Mouse (Mus musculus) bone marrow, adult 2 months (tissue): ENCODE results near the gene F830045P16Rik. TPM values are rescaled to one million over a fixed set of nuclear protein-coding genes. Genes with fewer than 3 reads are reported as not detected.

Experiments used
- H3K27ac ChIP-seq: fragments of 200-500 bp; 2 replicates; pipeline ENCODE4 v1.5.1; 2012; ENCODE audit warnings: low read depth, mild to moderate bottlenecking, control low read depth, inconsistent platforms, low read length; ENCODE audit not compliant: control insufficient read depth, poor library complexity, insufficient read depth
- H3K4me1 ChIP-seq: fragments of 200-500 bp; 2 replicates; pipeline ENCODE4 v1.6.1; 2011; ENCODE audit warnings: low read length; ENCODE audit not compliant: control insufficient read depth, insufficient read depth
- H3K4me3 ChIP-seq: fragments of 200-500 bp; replicated peaks from 2 replicates; pipeline ENCODE3; 2011; ENCODE audit warnings: mild to moderate bottlenecking, low read depth, low read length, control low read depth; ENCODE audit not compliant: control insufficient read depth
- CTCF ChIP-seq: fragments of 200-500 bp; IDR thresholded peaks from 2 replicates; pipeline ENCODE4 v1.5.1; 2011; ENCODE audit warnings: low read length, control low read depth; ENCODE audit not compliant: control insufficient read depth, insufficient read depth
- POLR2A ChIP-seq: fragments of 200-500 bp; IDR thresholded peaks from 2 replicates; pipeline ENCODE4 v1.6.1; 2011; ENCODE audit warnings: low read depth, mild to moderate bottlenecking, control low read depth, low read length, borderline replicate concordance; ENCODE audit not compliant: control insufficient read depth
- WGBS: fragments of 180-500 bp; shearing (Covaris S2); methylation state at CpG from one replicate; pipeline ENCODE4 v1.1.7; 2018; 5-methylcytosine and 5-hydroxymethylcytosine counted together
- polyA plus RNA-seq: library from polyadenylated mRNA; stranded (reverse); fragments of >200 nt; gene quantifications from 2 replicates; pipeline ENCODE4 v1.2.4, GENCODE M21; 2011; ENCODE audit warnings: low replicate concordance; ENCODE audit not compliant: missing spikeins, insufficient read depth, insufficient read length

Gene F830045P16Rik
- polyA plus RNA-seq, 1 experiment, result not detected

DNA sequence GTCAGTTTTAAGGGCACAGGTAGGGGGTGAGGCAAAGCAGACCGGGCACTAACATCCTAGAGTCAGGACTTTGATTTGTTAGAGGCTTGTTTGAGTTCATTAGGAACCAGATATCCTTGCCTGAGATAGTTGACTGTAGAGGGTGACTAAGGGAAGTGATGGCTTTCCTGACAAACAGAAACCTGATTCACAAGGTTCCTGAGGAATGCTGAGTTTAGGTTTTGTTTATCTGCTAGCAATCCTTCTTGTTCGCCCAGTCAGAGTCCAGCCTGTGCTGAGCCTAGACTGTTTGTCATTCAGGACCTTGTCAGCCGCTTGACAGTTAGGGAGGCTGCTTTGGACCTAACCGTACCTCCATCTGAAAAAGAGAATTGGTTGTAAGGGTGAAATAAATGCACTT, 2.8 kb upstream of the F830045P16Rik start:
- Histone ChIP-seq H3K4me3 (no peak overlapping the region), H3K4me1 (no peaks in the 10 kb centered on the region), H3K27ac (no peak overlapping the region)
- 72% methylated on average over 4 of the region's 4 CpGs for WGBS
- TF ChIP-seq CTCF (no peak), POLR2A (no peak)

DNA sequence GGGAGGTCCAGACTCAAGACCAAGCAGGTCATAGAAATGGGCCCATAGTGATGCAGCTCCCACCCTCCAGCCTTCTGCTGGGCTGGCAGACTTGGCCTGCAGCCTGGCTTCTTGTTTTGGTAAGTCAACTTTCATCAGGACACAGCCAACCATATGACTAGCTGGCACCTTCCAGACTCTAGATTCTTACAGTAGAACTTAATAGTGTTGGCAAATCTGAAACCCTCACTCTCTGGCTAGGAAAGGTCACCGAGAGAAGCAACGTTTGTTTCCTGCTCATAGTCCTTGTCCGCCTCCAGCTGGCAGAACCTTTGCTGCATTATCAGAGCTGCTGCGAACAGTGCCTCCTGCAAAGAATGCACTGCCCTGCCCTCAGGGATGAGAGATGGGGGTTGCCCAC, 1.5 kb upstream of the F830045P16Rik start:
- TF ChIP-seq CTCF, result no peak
- TF ChIP-seq POLR2A, result no peak
- no peaks in the 10 kb centered on the region for H3K4me1 ChIP-seq
- H3K4me3 ChIP-seq, result no peak overlapping the region
- no peak overlapping the region for H3K27ac ChIP-seq
- WGBS, result 82% methylated on average over 4 of the region's 4 CpGs

DNA sequence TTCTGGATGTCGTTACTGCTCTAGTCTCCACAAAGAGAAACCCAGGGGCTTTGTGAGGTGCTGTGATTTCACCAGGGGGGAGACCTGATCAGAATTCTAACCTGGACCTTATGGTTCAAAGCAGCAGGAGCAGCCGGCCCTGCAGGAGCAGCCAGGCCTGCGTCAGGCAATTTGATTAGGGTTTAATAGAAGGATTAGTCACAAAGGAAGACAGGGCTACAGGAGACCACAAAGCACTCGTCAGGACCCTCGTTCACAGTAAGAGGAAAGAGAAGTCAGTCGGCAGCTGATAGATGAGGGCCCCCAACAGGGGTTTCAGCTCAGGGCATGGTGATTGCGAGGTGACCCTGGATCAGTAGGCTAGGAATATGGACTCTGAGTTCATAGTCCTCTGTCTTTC, 958 bp upstream of the F830045P16Rik start:
- WGBS, result 63% methylated on average over 7 of the region's 7 CpGs
- no peaks in the 10 kb centered on the region for H3K4me1 ChIP-seq
- H3K27ac ChIP-seq, result no peak overlapping the region
- TF ChIP-seq POLR2A (no peak), CTCF (no peak)
- H3K4me3 ChIP-seq, result no peak overlapping the region

DNA sequence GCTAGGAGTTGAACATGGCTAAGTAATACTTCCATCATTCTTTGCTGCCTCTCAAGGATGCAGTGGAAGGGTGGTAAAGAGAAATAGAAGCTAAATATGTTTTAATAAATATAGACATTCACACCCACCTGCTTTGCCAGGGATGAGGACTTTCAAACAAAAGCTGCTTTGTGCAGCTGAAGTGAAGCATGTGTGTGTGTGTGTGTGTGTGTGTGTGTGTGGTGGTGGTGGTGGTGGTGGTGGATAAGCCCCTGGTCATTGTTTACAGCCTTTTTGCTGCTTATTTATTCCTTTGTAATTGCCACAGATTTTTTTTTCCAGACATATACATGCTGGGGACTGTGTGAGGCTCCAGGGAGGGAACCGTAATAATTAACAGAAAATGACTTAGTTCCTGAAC, 524 bp upstream of the F830045P16Rik start:
- no peak overlapping the region for H3K27ac ChIP-seq
- H3K4me3 ChIP-seq, result no peak overlapping the region
- WGBS, result 79% methylated on average over 1 of the region's 1 CpGs
- TF ChIP-seq CTCF, result no peak
- TF ChIP-seq POLR2A, result no peak
- no peaks in the 10 kb centered on the region for H3K4me1 ChIP-seq

DNA sequence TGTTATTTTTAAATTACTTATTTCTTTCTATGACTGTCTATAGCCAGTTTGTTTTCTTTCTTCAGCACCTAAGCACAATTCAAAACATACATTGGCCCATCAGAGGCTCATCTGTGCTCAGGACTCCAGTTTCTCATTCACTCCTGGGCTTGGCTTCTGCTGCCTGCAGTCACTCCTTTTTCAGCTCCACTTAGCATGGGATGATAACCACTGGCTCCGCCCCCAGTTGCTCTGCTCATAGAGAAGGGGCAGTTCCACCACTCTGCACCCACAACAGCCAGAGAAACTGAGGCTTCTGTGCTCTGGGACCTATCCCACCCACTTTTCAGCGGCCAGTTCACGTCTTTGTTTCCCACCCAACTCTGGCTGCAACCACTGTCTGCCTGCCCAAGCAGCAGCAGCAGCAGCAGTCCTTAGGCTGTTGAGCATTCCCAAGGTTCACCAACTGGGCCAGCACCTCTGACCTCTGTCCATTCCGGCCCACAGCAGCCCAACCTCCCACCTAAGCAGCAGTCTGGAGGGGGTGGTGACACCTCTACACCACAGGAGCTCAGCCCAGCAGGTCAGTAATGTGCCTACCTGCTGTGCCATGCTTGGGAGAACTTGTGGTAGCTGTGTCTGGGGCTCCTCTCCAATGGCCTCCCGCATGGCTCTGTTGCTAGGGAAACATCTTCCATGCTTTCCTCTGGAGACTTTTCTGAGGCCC, 1.4 kb downstream of the F830045P16Rik start:
- Histone ChIP-seq H3K27ac (no peak overlapping the region; the same call in 1 of the 2 replicates), H3K4me3 (no peak overlapping the region), H3K4me1 (no peaks in the 10 kb centered on the region)
- 73% methylated on average over 5 of the region's 5 CpGs for WGBS
- TF ChIP-seq CTCF (no peak), POLR2A (no peak)

DNA sequence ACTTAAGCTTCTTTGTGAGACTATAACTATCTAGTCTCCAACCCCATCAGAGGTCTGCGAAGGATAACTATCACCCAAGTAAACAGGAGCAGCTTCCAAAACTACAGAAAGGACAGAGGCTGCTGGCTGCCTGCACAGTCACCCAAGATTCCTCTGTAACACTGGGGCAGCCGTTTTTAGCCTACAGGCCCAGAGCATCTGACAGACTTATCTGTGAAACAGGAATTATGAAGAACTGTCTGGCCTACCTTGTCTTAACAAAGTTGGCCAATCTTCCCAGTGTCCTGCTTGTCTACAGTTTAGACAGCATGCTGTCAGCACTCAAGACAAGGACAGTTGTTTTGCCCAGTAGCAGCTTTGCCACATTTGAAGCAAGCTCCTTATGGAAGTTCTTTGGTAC, 4.5 kb downstream of the F830045P16Rik start:
- no peak overlapping the region for H3K4me3 ChIP-seq
- TF ChIP-seq POLR2A (no peak), CTCF (no peak)
- no peaks in the 10 kb centered on the region for H3K4me1 ChIP-seq
- H3K27ac ChIP-seq, result no peak overlapping the region
- 75% methylated on average over 2 of the region's 2 CpGs for WGBS

DNA sequence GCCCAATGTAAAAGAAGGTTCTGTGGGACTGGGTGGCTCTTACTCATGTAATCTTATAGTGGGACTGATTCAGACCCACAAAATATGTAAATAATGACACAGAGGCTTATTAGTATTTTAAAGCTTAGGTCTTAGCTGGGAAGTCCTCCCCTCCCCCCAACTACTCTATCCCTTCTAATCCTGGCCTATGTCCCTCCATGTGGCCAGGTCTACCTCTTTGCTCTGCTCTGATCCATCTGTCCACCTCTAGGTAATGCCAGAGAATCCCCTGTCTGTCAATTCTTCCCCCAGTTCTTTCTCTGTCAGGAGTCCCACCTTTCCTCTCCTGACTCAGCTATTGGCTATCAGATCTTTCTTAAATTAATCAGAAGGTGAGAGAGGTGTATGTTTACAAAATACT, 5.3 kb downstream of the F830045P16Rik start:
- Histone ChIP-seq H3K27ac (no peak overlapping the region), H3K4me3 (no peak overlapping the region), H3K4me1 (no peaks in the 10 kb centered on the region)
- no peak for TF ChIP-seq POLR2A
- no peak for TF ChIP-seq CTCF

DNA sequence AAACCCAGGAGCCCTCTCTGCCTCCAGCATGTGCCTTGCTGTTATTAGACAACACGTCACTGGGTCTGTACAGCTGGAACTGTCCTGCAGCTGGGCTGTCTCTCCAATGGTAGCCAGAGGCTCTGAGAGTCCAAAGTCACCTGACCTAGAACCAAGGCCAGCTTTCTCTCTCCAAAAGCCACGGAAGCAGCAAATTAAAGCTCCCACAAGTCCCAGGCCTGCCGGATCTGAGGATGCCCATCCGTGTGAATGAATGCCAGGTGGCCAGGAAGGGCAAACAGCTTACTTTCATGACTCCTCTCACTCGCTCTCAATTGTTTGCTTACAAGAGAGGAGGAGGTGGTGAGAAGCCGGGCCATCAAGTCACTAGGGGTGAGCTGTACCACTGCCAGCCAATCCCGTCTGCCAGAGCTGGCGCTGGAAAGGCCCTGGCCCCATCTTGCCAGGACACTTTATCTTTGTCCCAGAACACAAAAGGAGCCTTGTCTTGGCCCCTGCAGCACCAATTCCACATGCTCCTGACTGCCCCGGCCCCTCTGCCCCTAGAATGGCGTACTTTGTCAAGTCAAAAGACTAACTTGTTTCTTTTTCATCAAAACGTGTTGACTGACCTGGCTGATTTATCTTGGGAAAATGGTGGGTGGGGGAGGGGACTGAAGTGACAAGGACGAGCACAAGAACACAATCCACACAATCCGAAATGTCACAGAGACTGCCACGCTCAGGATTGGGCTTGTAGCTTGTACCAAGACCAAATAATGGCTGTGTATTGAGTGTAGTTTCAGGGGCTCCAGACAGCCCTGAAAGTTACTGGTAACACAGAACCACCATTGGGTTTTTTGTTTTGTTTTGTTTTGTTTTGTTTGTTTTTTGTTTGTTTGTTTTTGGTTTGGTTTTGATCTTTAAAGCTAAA, 6.8 kb downstream of the F830045P16Rik start:
- Histone ChIP-seq H3K27ac (no peak overlapping the region), H3K4me1 (no peaks in the 10 kb centered on the region; the same call in 1 of the 2 replicates), H3K4me3 (no peak overlapping the region)
- TF ChIP-seq CTCF (no peak), POLR2A (no peak)
- WGBS, result 78% methylated on average over 14 of the region's 14 CpGs

DNA sequence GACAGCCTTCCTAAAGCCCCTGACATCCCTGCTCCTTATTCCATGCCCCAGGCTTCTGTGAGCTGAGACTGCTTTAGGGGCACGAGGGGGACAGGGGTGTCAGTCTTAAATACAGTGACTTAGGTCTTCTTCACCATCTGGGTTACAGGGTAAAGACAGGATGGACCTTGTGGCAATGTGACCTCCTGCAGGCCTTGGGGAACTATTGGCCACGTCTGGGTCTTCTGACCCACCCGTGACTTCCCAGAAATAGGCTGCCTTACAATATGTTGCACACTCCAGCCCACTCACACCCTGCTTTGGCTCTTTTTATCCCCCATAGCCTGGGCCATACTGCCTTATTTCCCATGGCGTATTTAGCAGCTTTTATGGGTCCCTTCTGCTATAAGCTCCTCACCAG, 8.5 kb downstream of the F830045P16Rik start:
- 62% methylated on average over 4 of the region's 4 CpGs for WGBS
- TF ChIP-seq POLR2A (no peak), CTCF (no peak)
- H3K27ac ChIP-seq, result no peak overlapping the region

More for the DNA sequence above, 8.5 kb downstream of the F830045P16Rik start:
- no peak overlapping the region for H3K4me3 ChIP-seq
- H3K4me1 ChIP-seq, result no peaks in the 10 kb centered on the region; the same call in 1 of the 2 replicates
